Mouse (Mus musculus) cerebellum, adult (tissue): ENCODE measurements around the gene Egln2.

ENCODE experiments used
- ATAC-seq: cut with Nextera tagmentation; 2 replicates; pipeline ENCODE4 v1.9.2; 2017; ENCODE audit warnings: mild to moderate bottlenecking, moderate library complexity, mixed read lengths; ENCODE audit not compliant: insufficient number of reproducible peaks, low FRiP score, low TSS enrichment

The Egln2 gene

DNA sequence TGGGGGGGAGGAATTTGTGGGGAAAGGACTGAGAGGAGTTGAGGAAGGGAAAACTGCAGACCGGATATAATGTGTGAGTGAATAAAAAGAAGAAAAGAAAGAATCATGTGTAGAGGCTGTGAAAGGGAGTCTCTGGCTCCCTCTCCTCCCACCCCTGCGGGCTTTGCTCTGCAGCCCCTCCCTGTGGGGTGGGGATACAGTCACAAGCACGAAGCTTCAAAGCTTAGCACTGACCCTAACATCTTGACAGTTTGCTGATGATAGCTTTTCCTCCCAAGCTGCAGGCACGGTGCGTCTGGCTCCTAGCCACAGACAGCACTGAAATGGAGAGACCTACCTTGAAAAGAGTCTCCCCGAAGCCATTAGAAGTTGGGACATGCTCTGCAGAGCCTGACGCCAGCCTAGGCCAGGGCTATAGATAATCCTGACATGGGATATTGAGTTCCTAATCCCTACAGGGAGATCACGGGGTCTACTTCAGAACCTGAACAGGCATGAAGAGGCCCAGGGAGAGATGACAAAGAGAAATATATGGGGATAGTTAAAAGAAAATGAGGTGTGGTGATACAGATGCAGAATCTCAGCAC, 30.1 kb downstream of the Egln2 start:
- ATAC-seq = no peak

DNA sequence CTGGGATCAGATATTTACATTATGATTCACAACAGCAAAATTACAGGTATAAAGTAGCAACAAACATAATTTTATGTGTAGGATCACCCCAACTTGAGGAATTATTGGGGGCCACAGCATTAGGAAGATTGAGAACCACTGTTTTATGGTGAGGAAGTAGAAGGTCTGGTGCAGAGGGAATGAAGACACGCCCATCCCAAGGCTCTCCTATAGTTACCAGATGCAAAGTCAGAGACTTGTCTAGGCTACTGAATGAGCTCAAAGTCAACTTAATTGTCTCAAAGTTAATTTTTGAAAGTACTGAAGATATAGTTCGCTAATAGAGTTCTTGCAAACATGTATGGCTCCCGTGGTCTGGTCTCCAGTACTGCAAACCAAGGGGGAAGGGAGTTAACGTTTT, 32.8 kb downstream of the Egln2 start:
- ATAC-seq = no peak

DNA sequence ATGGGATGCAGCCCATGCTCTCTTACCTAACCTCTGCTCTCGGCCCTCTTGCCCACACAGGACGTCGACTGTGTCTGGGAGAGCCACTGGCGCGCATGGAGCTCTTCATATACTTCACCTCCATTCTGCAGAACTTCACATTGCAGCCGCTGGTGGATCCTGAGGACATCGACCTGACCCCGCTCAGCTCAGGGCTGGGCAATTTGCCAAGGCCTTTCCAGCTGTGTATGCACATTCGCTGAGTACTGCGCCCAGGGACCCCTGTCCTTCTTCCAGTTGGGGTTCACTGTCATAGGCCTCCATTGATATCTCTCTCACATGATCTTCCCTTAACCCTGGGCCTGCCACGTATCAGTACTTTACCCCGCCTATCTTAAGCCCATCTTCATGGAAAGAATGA, 33.4 kb downstream of the Egln2 start:
- no peak for ATAC-seq

DNA sequence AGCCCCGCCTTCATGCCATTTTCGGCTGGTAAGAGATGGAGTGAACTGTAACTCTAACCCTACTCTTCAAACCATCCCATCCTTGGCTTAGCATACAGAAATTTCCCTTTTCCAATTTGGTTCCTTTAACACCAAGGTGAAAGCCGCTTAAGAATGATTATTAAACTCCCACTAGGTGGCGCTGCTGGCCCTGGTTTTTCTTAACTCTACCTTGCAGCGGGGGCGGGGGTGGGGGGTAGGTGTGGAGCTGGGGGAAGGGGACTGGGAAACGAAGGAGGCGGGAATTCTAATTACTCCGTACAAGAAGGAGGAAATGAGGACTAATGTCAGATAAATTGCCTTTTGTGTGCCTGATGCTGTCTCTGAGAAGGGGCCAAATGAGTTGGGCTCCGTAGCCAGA, 34.0 kb downstream of the Egln2 start:
- no peak for ATAC-seq

DNA sequence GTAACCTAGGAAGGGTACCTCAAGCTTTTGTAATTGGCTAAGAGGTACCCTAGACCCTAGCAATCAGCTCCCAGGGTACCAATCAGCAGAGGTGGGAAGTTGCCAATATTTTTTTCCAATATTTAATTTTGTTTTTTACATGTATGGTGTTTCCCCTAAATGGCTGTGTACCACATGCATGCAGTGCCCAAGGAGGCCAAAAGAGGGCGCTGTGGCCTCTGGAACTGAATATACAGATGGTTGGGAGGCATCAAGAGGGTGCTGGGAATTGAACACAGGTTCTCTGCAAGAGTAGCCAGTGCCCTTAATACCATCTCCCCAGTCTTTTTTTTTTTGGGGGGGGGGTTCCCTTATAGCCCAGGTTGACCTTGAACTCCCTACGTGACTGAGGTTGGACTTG, 35.2 kb downstream of the Egln2 start:
- ATAC-seq = no peak

DNA sequence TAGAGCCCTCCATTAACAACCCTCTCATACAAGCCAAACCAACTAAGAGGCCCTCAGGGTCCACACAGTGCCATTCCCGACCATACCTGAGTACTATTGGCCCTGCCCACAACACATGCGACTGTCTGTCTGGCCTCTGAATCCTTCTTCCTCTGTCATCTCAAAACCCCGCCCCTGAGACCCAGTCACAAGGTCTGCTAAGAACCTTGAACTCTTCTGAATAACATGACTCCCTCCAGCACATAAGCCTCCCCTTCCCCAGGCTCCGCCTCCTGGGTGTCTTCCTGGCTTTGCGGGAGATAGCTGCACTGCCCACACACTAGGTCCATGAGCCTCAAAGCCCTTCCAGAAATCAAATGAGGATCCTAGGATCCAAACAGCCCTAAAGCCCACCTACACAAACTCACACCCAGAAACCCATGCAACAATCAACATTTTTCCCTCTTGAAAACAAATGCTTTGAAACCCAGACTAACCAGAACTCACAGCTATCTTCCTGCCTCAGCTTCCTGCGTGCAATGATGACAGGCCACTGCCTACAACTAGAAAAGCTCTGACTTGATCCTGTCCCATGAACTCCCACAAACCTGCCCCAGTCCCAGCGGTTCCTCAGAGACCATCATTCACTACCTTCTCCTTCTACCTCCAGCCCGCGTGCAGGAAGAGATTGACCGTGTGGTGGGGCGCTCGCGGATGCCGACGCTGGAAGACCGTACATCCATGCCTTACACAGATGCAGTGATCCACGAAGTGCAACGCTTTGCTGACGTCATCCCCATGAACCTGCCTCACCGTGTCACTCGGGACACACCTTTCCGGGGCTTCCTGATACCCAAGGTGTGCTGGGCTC, 35.9 kb downstream of the Egln2 start:
- ATAC-seq = no peak

DNA sequence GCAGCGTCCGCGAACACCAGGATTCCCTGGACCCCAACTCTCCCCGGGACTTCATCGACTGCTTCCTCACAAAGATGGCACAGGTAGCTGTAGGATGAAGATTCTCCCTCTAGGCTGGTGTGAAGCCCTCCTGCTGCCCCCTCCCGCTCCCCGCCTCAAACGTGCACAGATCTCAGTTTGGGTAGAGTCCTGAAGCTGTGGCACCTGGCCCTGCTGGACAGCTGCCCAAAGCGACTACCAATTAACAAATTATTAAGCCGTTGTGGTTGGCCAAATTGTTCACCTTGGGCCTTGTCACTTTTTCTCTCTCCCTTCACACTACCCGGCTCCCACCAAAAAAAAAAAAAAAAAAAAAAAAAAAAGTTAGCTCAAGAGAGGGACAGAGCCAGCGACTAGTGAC, 36.8 kb downstream of the Egln2 start:
- no peak for ATAC-seq

DNA sequence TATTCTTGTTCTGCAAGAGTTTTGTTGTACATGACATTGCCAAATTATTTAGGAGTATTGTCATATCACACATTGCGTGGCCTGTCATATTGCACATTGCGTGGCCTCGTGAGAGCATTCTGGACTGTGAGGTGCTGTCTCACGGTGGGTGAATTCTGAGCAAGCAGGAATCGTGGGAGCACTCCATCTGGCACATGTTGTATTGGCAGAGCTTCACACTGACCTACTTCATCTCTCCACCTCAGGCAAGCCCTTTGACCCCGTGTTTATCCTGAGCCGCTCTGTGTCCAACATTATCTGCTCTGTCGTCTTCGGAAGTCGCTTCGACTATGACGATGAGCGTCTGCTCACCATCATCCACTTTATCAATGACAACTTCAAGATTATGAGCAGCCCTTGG, 37.7 kb downstream of the Egln2 start:
- no peak for ATAC-seq

DNA sequence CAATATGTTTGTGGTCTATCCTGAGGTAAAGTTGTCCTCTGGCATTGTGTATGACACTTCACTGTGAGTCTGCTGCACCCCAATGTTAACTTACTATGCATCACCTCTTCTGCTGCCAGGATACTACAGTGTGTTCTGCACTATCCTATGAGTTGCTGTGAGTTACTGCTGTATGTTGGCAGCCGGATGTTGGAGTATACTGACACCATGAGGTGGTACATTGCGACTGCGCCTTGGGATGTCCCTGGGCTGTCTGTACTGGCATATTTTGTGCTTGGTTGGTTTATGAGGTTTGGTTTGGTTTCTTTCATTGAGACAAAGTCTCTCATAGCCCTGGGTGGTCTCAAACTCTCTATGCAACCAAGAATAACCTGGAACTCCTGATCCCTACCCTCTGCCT, 38.4 kb downstream of the Egln2 start:
- ATAC-seq = no peak

DNA sequence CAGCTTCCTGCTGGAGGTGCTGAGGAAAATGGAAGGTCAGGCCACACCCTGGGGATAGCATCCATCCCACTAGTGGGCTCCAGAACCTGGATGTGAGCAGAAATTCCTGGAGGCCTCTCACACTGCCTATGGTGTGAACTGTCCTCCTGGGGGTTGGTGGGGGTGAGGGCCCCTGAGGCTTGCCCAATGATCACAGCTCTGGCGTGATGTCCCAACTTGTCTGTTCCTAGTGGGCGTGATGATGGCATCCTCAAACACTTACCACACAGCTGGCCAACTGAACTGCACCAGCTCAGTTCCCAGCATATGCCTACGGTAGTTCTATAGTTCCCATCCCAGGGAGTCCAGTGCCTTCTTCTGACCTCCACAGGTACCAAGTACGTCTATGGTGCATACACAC, 41.6 kb downstream of the Egln2 start:
- no peak for ATAC-seq

DNA sequence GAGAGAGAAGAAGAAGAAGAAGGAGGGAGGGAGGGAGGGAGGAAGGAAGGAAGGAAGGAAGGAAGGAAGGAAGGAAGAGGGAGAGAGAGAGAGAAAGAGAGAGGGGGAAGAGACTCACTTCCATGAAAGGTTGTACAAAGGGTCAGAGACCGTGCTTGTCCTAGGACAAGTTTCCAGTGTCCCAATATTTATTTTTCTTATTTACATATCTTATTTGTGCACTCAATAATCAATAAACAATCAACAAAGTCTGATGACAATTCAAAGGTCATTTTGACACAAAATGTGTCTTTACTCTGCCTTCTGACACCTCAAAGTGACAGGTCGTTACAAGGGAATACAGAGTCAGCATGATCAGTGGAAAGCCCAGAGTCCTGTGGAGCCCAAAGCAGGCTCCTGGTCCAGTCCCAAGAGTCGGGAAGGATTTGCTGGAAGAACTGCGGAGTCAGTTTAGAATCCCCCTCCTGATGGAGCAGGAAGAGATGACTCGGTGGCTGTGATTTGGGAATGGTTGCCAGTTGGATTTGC, 42.2 kb downstream of the Egln2 start:
- no peak for ATAC-seq

DNA sequence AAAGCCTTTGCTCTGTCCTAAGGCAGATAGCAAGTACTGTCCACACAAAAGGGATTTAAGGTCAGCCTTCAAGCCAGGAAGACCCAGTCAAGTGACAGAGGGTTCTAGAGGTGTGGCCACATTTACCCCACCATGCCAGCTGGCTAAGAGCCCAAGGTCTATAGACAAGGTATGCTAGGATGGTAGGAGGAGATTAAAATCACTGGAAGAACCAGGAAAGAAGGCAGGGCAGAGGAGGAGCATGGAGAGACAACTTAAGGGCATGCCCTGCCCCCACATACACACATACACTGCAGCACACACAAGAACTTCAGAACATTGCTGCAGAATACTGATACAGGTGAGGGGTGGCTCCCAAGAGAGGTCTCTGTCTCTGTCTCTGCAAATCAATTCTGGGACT, 46.9 kb downstream of the Egln2 start, which contains the start of gene Cyp2f2:
TSS of gene Cyp2f2 (plus strand) at position 234 of the 400 bp plus-strand sequence.
- no peak for ATAC-seq

DNA sequence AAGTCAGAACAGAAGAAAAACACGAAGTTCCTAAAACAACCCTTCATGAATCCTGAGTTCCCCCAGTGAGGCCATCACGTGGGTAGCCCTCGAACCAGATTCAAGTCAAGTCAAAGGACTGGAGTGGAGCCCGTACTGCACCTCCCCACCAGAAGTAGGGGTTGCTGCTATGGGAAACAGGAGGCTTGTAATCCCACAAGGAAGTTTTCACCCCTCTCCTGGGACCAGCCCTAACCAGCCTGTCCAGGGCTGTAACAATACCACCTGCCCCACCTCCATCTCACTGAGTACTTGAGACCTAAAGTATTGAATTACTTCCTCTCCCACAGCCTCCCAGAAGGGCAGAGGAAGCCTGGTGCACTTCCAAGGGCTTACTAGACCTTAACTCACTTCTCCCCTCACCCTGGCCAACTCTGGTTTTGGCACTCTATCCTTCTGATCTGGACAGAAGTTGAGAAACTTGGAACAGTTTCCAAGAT, 48.5 kb downstream of the Egln2 start:
- ATAC-seq = no peak

DNA sequence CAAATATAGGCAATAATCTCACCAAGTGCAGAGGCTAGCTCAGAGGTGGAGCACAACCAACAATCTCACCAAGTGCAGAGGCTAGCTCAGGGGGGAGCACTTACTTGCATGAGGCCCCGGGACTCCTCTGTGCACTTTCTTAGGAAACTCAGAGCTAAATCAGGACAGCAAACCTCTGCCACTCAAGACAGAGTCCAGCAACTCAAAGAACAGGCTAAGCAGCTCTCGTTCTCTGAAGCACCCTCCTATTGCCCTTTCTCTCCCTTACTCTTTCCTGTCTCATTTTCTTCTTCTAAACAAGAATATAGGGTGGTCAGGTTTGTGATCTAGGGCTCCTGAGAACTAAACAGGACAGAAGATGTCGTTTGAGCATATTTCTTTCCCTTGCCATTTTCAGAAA, 54.6 kb downstream of the Egln2 start:
- no peak for ATAC-seq

DNA sequence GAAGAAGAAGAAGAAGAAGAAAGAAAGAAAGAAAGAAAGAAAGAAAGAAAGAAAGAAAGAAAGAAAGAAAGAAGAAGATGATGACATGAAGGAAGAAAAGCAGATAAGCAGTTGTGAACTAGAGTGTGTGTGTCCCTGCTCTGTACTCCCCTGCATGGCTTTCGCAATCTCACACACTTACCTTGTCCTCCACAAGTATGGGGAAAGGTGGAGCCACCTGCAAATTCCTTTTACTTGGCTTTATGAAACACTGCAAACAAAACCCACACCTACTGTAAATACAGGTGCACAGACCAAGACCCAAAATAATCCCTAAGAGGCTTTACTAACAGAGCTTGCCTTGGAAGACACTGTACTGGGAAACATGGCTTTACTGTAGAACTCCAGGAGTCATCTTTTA, 55.6 kb downstream of the Egln2 start:
- no peak for ATAC-seq

DNA sequence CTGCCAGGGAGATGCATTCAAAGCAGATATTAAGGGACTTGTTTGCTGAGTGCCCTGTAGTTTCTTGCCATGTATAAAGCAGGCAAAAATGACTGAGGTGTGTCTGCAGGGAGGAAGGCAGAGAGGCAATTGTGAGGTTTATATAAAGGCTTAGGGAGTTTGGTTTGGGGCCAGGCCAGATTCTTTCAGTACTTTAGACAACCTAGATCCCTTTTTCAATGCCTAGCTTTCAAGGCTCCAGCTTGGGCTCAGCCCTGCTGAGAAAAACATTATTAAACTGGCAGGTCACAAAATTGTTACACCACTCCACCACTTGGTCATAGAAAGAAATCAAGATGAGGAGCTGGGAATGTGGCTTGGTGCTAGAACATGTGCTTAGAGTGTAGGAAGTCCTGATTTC, 56.3 kb downstream of the Egln2 start:
- ATAC-seq = no peak
